Mouse (Mus musculus) CD4-positive, CD25-positive, alpha-beta regulatory T cell, adult 2 months (primary cell): Measurements from ENCODE around the gene Olfr854.

ENCODE experiments used
- DNase-seq: peaks from one replicate; pipeline ENCODE4 v3.0.0-alpha.2; 2012; ENCODE audit warnings: low read depth, low spot score

The Olfr854 gene

GRCm38 (mm10) chr9:19567282-19567681, at the start of gene Olfr854:
Gene Olfr854 (minus strand): TSS chr9:19567382.
- DNase-seq: no peak

GRCm38 (mm10) chr9:19582317-19582716, 15.1 kb upstream of the Olfr854 start, which contains the start of gene Olfr855:
Gene Olfr855 (plus strand): TSS chr9:19582617.
- DNase-seq: no peak

GRCm38 (mm10) chr9:19540976-19541375, 26.2 kb downstream of the Olfr854 start, which contains the start of gene Olfr853:
Gene Olfr853 (minus strand): TSS chr9:19541076.
- DNase-seq: no peak
